Comparison of ENCODE assay signal across 22 mouse cellular contexts in the genomic region with DNA sequence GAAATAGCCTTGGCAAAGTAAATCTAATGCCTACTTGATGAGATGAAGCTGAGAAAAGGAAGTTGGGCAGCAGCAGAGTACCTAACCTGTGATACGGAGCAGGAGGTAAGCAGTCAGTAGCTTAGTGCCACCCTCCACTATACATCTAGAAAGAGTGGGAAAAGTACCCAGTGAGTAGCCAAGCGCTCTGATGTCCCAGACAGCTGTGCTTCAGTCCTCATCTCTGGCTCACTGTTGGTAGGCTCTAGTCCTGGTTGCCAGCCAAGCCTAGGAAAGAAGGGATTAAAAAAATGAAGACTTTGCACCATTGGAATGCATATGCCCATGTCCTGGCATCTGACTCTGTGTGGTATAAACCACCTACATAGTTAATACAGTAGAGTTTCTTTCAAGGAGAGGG. TPM values are rescaled to one million over a fixed set of nuclear protein-coding genes. Genes with fewer than 3 reads are reported as not detected.
DNase-seq lines count a peak whose midpoint lies in the region; ATAC-seq and TF ChIP-seq lines count a peak whose summit lies in the region.
"Had no signal": no experiment of that assay in that cellular context is flagged by ENCODE, and none has a peak within 500 bp of the region (broad histone marks: within the 10 kb centered on the region; RNA-seq: fewer than 3 reads in every experiment).

No protein-coding gene starts in this region.

- peaks cover 12% of the 10 kb centered on the region for H3K79me2 ChIP-seq in myocyte (ENCODE audit: control insufficient read depth, insufficient read depth)

- H3K4me3 ChIP-seq in gastrocnemius, adult 2 months = no peak overlapping the region
- no peak overlapping the region for H3K4me3 ChIP-seq in kidney, adult 2 months (ENCODE audit: insufficient read depth, low read depth, low read length)
- no peak overlapping the region for H3K4me3 ChIP-seq in kidney, embryonic 16.5 days (ENCODE audit: low read length)
- no peak overlapping the region for H3K4me3 ChIP-seq in myocyte
- H3K4me3 ChIP-seq in forebrain, embryonic 10.5 days = no peak overlapping the region

- H3K27ac ChIP-seq in gastrocnemius, adult 2 months = 0 out of 2 replicates have a peak overlapping the region, but pooled peaks have one; percentile 9
- H3K27ac ChIP-seq in kidney, adult 2 months (ENCODE audit: insufficient read depth, low read depth, low read length) = no peak overlapping the region
- H3K27ac ChIP-seq in kidney, embryonic 16.5 days (ENCODE audit: low read length) = no peak overlapping the region
- H3K27ac ChIP-seq in forebrain, embryonic 10.5 days = no peak overlapping the region

- WGBS in kidney, adult 2 months = 89% methylated on average over 2 of the region's 2 CpGs
- 89% methylated on average over 2 of the region's 2 CpGs for WGBS in kidney, embryonic 16.5 days
- WGBS in forebrain, embryonic 10.5 days = 91% methylated on average over 2 of the region's 2 CpGs

- DNase-seq in gastrocnemius, adult 2 months = no peak
- no peak for DNase-seq in gastrocnemius, postnatal 10 days
- peak; percentile 27 for DNase-seq in kidney, adult 2 months
- DNase-seq in kidney, postnatal 10 days = no peak
- peak; percentile 32 for DNase-seq in kidney, postnatal 14 days
- no peak for DNase-seq in forebrain, embryonic 10.5 days (ENCODE audit: extremely low spot score, low spot score)
- DNase-seq: adrenal gland, adult 2 months; adrenal gland, adult 8-10 months; adrenal gland, postnatal 10 days; adrenal gland, postnatal 14 days; adrenal gland, postnatal 25 days; adrenal gland, postnatal 36 days; B cell, adult 2 months; cerebellum, adult 11 months; cerebellum, adult 11-12 months had no signal

- intact Hi-C loops in gastrocnemius, adult 2 months (cut with DNase I) = no loop called here

- no peaks in the 10 kb centered on the region for H3K9me3 ChIP-seq in kidney, embryonic 16.5 days (ENCODE audit: low read length)
- H3K9me3 ChIP-seq in forebrain, embryonic 10.5 days = no peaks in the 10 kb centered on the region
- H3K9me3 ChIP-seq: G1E had no signal

- no peak for ATAC-seq in kidney, embryonic 16.5 days (ENCODE audit: low FRiP score, low TSS enrichment)
- ATAC-seq: activated CD4-positive, CD25-positive, alpha-beta regulatory T cell, adult 4 months; CD4-positive, CD25-positive, alpha-beta regulatory T cell, adult 4 months; Patski had no signal

- H3K4me1 ChIP-seq in kidney, adult 2 months (ENCODE audit: control insufficient read depth, insufficient read depth, low read length) = peaks cover 6% of the 10 kb centered on the region; the same call in 1 of the 2 replicates
- H3K4me1 ChIP-seq in kidney, embryonic 16.5 days (ENCODE audit: insufficient read depth, low read length) = peaks cover 21% of the 10 kb centered on the region
- H3K4me1 ChIP-seq in forebrain, embryonic 10.5 days = peaks cover 6% of the 10 kb centered on the region

- no peak overlapping the region for H3ac ChIP-seq in myocyte (ENCODE audit: control insufficient read depth, insufficient read length)

- no peaks in the 10 kb centered on the region for H3K27me3 ChIP-seq in kidney, adult 2 months (replicated peaks; ENCODE audit: control insufficient read depth, insufficient read depth, low read length)
- H3K27me3 ChIP-seq in kidney, embryonic 16.5 days (ENCODE audit: insufficient read depth, low read length) = no peaks in the 10 kb centered on the region
- H3K27me3 ChIP-seq in myocyte (ENCODE audit: control insufficient read depth, insufficient read depth, insufficient read length) = no peaks in the 10 kb centered on the region
- no peaks in the 10 kb centered on the region for H3K27me3 ChIP-seq in forebrain, embryonic 10.5 days (ENCODE audit: poor library complexity, severe bottlenecking)
- H3K27me3 ChIP-seq: CH12.LX, Patski had no signal

- TF ChIP-seq POLR2A in kidney, adult 2 months (IDR thresholded peaks at IDR 0.05; ENCODE audit: low read depth, low read length) = no peak
- no peak for TF ChIP-seq POLR2A in myocyte (IDR thresholded peaks at IDR 0.05; ENCODE audit: insufficient read length, low read depth)

- H3K36me3 ChIP-seq in kidney, adult 2 months (ENCODE audit: control insufficient read depth, insufficient read depth, low read length) = no peaks in the 10 kb centered on the region; the same call in 1 of the 2 replicates
- peaks cover 23% of the 10 kb centered on the region for H3K36me3 ChIP-seq in kidney, embryonic 16.5 days (ENCODE audit: insufficient read depth, low read length)
- peaks cover 9% of the 10 kb centered on the region for H3K36me3 ChIP-seq in myocyte (ENCODE audit: control insufficient read depth, insufficient read depth)
- peaks cover 79% of the 10 kb centered on the region for H3K36me3 ChIP-seq in forebrain, embryonic 10.5 days (replicated peaks)

- no peak overlapping the region for H3K9ac ChIP-seq in kidney, embryonic 16.5 days (replicated peaks; ENCODE audit: low read length)

- no peak overlapping the region for H3K4me2 ChIP-seq in kidney, embryonic 16.5 days (replicated peaks; ENCODE audit: low read depth, low read length)
- H3K4me2 ChIP-seq in myocyte (ENCODE audit: low read depth) = peak overlapping the region; percentile 20

- no peak for TF ChIP-seq CTCF in gastrocnemius, adult 2 months (IDR thresholded peaks at IDR 0.05)
- TF ChIP-seq CTCF in kidney, adult 2 months (conservative IDR thresholded peaks at IDR 0.05; ENCODE audit: insufficient read depth, insufficient read length, low read depth, low read length) = no peak

TF ChIP-seq in myocyte, 11 proteins besides CTCF, POLR2A, EP300 and RAD21:
- TF ChIP-seq MYOD1 (IDR thresholded peaks at IDR 0.05; ENCODE audit: control insufficient read depth in 1 of 3, insufficient read length in 2 of 3, low read depth in 2 of 3) (peak in 2 of 3 experiments; percentile 51 to 68), USF1 (IDR thresholded peaks at IDR 0.05; ENCODE audit: low read depth) (no peak)

RNA-seq across cellular contexts. Expression of gene Pi4kb, which starts 11.0 kb away (rescaled TPM):
- 10 to 100 TPM; 23.4 to 24.0 TPM for total RNA-seq in gastrocnemius, adult 2 months (2021)
- total RNA-seq in gastrocnemius, postnatal 10 days (2021) = 10 to 100 TPM; 31.0 to 32.7 TPM
- 35.9 and 41.7 TPM in 2 replicates for polyA plus RNA-seq in kidney, adult 2 months (2012; rRNA removed)
- polyA plus RNA-seq in kidney, embryonic 16.5 days (2015; fragmentation: Nextera tagmentation; extraction: Ambion mirVana) = 25.0 and 30.3 TPM in 2 replicates
- 44.9 TPM for polyA plus RNA-seq in myocyte (2012; fragmentation: generic; extraction: Trizol)
- 20.1 and 21.7 TPM in 2 replicates for polyA plus RNA-seq in forebrain, embryonic 10.5 days (2016; fragmentation: Nextera tagmentation; extraction: Ambion mirVana)

RNA-seq across cellular contexts. Expression of gene Zfp687, which starts 29.7 kb away (rescaled TPM):
- 10 to 100 TPM; 10.9 to 11.5 TPM for total RNA-seq in gastrocnemius, adult 2 months (2021)
- 10 to 100 TPM; 20.2 to 22.6 TPM for total RNA-seq in gastrocnemius, postnatal 10 days (2021)
- 16.3 and 18.5 TPM in 2 replicates for polyA plus RNA-seq in kidney, adult 2 months (2012; rRNA removed)
- 28.8 and 32.9 TPM in 2 replicates for polyA plus RNA-seq in kidney, embryonic 16.5 days (2015; fragmentation: Nextera tagmentation; extraction: Ambion mirVana)
- polyA plus RNA-seq in myocyte (2012; fragmentation: generic; extraction: Trizol) = 11.5 TPM
- polyA plus RNA-seq in forebrain, embryonic 10.5 days (2016; fragmentation: Nextera tagmentation; extraction: Ambion mirVana) = 42.1 and 44.3 TPM in 2 replicates

RNA-seq across cellular contexts. Expression of gene Rfx5, which starts 31.6 kb away (rescaled TPM):
- total RNA-seq in gastrocnemius, adult 2 months (2021) = 1 to 10 TPM; 4.7 to 5.2 TPM
- total RNA-seq in gastrocnemius, postnatal 10 days (2021) = 10 to 100 TPM in 1 of 2 experiments, 1 to 10 TPM in 1; 7.6 to 11.5 TPM
- 10.3 and 12.8 TPM in 2 replicates for polyA plus RNA-seq in kidney, adult 2 months (2012; rRNA removed)
- 10.0 and 10.5 TPM in 2 replicates for polyA plus RNA-seq in kidney, embryonic 16.5 days (2015; fragmentation: Nextera tagmentation; extraction: Ambion mirVana)
- 3.5 TPM for polyA plus RNA-seq in myocyte (2012; fragmentation: generic; extraction: Trizol)
- polyA plus RNA-seq in forebrain, embryonic 10.5 days (2016; fragmentation: Nextera tagmentation; extraction: Ambion mirVana) = 5.2 and 5.4 TPM in 2 replicates

RNA-seq across cellular contexts. Expression of gene Selenbp1, which starts 52.7 kb away (rescaled TPM):
- 10 to 100 TPM; 10.1 to 28.6 TPM for total RNA-seq in gastrocnemius, adult 2 months (2021)
- total RNA-seq in gastrocnemius, postnatal 10 days (2021) = 1 to 10 TPM; 8.3 to 8.6 TPM
- polyA plus RNA-seq in kidney, adult 2 months (2012; rRNA removed) = 785 and 803 TPM in 2 replicates
- 88.7 and 105 TPM in 2 replicates for polyA plus RNA-seq in kidney, embryonic 16.5 days (2015; fragmentation: Nextera tagmentation; extraction: Ambion mirVana)
- 0.44 TPM for polyA plus RNA-seq in myocyte (2012; fragmentation: generic; extraction: Trizol)
- 2.5 and 2.7 TPM in 2 replicates for polyA plus RNA-seq in forebrain, embryonic 10.5 days (2016; fragmentation: Nextera tagmentation; extraction: Ambion mirVana)

RNA-seq across cellular contexts. Expression of gene Psmd4, which starts 56.9 kb away (rescaled TPM):
- total RNA-seq in gastrocnemius, adult 2 months (2021) = 100 to 1,000 TPM; 164 to 237 TPM
- 100 to 1,000 TPM; 167 to 176 TPM for total RNA-seq in gastrocnemius, postnatal 10 days (2021)
- polyA plus RNA-seq in kidney, adult 2 months (2012; rRNA removed) = 136 TPM in 2 replicates
- polyA plus RNA-seq in kidney, embryonic 16.5 days (2015; fragmentation: Nextera tagmentation; extraction: Ambion mirVana) = 279 and 281 TPM in 2 replicates
- 338 TPM for polyA plus RNA-seq in myocyte (2012; fragmentation: generic; extraction: Trizol)
- 346 and 351 TPM in 2 replicates for polyA plus RNA-seq in forebrain, embryonic 10.5 days (2016; fragmentation: Nextera tagmentation; extraction: Ambion mirVana)

Comparison
In these comparisons a context has a peak if more than half of its experiments do, and no peak if none do; other contexts are left out.
1. DNase-seq: peak in kidney, adult 2 months (single experiment) and kidney, postnatal 14 days (single experiment); none in gastrocnemius, adult 2 months (single experiment), gastrocnemius, postnatal 10 days (single experiment), kidney, postnatal 10 days (single experiment) and forebrain, embryonic 10.5 days (single experiment).